Mouse (Mus musculus): Measurements from ENCODE around the gene Slc41a1.

Gene Slc41a1

DNA sequence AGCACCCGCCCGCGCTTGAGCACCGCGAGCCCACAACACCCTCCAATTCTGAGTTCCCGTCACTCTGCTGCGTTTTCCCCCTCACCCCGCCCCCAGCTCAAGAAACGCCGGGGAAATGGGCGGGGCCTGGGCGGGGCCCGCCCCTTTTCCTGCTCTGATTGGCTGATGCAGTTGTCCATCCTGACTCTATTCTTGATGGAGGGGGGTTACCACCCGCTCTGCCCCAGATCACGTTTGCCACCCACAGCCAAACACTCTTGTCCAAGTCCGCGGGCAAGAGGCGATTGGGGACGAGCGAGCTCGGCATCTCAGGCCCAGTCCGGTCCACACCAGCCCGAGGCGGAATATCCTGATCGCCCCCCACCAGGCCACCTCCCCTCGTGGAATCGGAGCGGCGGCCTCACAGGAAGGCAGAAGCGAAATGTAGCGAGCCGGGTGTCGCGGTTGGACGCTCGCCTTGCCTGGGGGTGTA lies 530 bp downstream of the Slc41a1 start:
- DNase-seq (ENCODE audit: low spot score in 2 of 2): peak; percentile 92 to 93

DNA sequence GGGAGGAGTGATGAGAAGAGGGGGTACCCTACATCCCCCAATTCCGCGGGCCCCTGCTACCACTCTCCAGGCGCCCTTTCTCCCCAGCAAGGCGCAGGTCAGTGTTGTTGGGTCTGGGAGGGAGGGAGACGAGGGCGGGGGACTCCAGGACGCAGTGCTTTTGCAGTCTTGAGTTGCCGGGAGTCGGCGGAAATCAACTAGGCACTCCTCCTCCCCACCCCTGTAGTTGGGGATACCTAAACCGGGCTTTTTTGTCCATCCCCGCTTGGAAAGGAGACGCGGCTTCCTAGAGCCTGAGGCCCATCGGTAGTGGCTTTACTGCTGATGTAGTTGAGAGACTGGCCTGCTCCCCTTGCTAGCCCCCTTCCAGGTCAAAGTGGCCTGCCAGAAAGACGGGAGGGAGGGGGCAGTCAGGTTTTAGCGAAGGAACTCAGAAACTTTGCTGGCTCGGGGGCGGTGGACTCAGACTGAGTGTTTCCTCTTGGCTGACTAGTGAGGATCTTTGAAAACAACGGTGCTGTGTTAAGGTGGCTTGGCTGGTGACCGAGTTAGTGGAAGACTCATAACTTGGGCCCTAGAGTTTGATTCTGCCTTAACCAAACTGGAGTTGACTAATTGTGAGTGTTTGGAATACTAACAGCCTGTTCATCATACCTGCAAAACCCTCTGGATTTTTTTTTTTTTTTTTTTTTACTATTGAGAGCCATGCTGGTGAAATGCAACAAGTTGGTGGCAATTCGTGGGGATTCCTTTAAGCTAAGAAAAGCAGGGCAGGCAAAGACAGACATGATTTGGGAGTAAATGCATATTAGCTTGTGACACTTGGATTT lies 1.2 kb downstream of the Slc41a1 start:
- peak in 1 of 2 experiments; percentile 39 for DNase-seq (ENCODE audit: low spot score in 2 of 2)

DNA sequence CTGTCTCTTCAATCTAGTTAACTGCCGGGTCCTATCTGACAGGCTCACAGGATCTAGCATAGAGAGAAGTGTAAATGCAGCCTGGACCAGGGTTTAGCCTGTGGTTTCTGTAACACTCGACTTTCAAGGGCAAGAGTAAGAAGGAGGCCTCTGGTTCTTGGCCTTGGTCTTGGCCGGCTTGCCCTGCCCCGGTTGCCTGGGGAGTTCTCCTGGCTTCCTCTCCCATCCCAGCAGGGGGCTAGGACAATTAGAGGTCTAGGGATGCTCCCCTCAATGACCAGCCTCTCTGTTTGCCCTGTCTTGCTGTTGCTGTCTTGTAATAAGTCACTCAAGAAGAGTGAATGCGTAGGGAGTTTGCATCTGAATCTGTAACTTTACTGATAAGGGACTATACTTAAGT lies 2.0 kb downstream of the Slc41a1 start:
- no peak for DNase-seq (ENCODE audit: low spot score in 2 of 2)

DNA sequence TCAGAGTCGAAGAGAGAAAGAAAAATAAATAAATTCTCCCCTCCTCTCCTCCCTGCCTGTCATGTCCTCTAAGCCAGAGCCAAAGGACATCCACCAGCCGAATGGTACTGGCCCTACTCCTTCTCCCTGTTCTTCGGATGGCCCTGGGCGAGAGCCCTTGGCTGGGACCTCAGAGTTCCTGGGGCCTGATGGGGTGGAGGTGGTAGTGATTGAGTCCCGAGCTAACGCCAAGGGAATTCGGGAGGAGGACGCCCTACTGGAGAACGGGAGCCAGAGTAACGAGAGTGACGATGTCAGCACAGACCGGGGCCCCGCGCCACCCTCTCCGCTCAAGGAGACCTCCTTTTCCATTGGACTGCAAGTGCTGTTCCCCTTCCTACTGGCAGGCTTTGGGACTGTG lies 3.3 kb downstream of the Slc41a1 start:
- DNase-seq (ENCODE audit: low spot score in 2 of 2): no peak

DNA sequence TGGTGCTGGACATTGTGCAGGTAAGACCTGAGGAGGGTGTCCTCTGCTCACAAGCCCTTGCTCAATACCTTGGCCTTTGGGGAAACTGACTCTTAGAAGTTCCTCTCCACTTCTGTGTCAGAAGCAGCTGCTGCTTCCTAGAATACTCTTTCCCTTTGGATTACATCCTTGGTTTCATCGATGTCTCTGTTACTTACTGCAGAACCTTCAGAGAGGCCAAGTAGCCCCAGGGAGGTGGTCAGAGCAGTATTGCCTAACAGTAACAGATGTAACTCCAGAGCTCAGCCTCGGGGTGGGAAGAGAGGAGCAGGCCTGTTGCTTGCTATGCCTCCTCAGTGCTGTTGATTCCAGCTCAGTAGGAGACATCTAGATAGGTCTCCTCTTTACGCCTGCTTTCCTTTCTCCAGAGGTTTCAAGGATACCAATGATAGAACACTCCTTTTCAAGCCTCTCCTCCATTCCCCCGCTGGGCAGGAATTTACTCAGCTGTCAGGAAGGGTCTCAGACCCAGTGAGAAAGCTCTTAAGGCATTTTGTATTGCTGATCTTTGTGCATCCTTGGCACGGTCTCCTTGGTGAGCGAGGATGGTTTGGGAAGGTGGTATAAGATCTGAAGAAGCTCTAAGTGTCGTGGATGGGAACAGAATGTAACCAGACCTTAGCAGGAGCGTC lies 3.8 kb downstream of the Slc41a1 start:
- no peak for DNase-seq (ENCODE audit: low spot score in 2 of 2)

DNA sequence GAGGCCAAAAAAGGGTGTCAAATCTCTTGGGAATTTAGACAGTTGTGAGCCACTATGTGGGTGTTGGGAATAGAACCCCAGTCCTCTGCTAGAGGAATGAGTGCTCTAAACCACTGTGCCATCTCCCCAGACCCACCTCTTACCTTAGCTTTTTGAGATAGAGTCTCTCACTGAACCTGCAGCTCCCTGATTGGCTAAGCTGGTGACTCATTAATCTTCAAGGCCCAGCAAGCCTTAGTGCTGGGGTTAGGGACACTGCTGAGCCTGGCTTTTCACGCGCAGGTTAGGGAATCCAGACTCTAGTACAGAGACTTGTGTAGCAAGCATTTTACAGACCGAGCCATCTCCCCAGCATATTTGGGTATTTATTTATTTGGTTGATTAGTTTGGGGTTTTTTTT lies 9.7 kb downstream of the Slc41a1 start:
- no peak for DNase-seq (ENCODE audit: low spot score in 2 of 2)

DNA sequence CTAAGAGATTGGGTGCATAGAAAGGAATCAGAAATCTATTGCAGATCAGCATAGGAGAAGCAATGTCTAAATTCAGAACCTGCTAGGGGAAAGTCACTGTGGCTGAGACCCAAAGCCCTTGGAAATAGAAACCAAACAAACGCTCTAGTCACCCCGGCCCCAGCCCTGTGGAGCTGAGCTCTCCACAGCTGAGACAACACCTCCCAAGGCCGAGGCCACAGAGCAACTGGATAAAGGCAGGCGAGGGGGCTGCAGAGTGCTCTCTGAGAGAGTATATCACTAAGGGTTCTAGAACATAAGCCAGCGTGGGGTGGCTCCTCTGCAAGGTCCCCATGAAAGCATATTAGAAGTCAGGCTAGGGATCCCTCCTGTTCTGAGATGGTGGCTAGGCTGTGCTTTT lies 11.2 kb downstream of the Slc41a1 start:
- DNase-seq (ENCODE audit: low spot score in 2 of 2): no peak

DNA sequence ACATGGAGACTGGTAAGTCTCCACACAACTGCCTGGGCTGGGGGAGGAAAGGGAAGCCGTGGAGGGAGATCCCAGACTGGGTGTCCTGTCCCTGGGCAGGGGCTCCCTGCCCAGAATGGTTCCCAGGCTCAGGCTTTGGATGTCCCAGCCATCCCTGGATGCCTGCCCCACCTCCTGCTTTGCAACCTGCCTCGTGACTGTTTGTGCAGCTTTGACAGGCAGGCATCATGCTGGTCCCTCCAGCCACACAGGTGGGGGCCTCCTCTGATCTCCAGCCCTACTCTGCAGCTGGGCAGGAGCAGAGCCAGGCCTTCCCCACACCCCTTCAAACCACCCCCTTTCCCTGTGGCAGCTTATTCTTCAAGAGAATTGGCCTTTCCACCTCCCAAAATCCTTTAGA lies 12.0 kb downstream of the Slc41a1 start:
- peak in 1 of 2 experiments; percentile 36 for DNase-seq (ENCODE audit: low spot score in 2 of 2)

DNA sequence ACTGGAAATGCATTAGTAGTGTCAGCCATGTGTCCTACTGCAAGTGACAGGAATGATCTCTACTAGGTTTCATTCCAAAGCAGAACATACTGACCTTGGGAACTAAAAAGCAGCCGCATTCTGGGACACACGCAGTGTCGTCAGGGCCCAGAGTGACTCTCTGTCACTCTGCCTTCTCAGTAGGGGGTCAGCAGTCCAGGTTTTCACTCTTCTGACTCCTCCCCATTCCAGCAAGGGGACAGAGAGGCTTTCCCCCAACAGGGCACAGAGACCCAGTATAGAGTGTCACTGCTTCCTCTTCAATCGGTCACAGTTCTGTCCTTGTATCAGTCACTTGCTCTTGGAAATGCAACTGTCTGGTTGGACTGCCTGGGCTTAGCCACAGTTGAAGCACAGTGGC lies 14.9 kb downstream of the Slc41a1 start:
- DNase-seq (ENCODE audit: low spot score in 2 of 2): no peak

DNA sequence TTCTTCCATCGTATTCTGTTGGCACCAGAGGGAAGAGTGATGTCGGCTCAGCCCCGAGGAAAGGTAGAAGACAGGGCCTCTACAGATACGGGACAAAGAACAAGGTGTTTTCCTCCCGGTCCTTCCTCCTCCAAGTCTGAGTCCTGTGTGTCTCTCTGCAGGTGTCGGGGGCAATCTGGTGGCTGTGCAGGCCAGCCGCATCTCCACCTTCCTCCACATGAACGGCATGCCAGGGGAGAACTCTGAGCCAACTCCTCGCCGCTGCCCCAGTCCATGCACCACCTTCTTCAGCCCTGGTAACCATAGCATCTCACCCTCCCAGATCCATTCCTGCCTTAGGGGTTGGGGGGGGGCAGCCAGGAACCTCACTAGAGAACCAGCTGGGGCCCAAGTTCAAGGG lies 16.5 kb downstream of the Slc41a1 start:
- DNase-seq (ENCODE audit: low spot score in 2 of 2): no peak

DNA sequence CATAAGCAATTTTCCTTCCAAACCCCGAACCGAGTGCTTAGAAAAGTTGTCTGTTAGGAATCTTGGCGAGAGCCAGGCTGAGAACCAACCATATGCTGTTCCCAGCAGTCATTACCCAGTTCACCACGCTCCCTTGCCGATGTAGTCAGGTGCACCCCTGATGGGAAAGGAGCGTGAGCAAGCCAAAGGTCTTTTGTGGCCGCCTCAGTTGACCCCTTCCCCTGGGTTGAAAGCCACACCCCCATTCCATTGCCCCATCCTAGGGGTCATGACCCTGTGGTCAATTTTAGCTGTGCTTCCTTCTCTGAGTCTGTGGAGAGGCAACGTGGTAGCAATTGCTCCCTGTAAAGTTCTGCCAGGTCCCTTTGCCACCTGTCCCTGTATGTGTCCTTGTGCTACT lies 17.6 kb downstream of the Slc41a1 start:
- no peak for DNase-seq (ENCODE audit: low spot score in 2 of 2)

DNA sequence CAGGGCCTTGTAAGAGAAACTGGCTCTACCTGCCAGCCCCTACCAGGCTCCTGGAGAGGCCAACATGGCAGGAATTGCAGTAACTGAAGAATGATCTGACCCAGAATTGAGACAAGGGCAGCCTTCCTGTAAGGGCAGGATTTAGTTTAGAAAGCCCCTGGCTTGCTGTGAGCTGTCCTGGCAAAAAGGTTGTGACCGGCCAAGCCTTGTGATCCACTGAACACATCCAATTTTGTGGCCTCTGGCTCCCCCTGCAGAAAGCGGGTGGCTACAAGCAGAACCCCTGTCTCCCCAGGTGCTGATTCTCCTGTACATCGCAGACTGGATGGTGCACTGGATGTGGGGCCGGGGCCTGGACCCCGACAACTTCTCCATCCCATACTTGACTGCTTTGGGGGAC lies 19.0 kb downstream of the Slc41a1 start:
- peak in 1 of 2 experiments; percentile 50 for DNase-seq (ENCODE audit: low spot score in 2 of 2)

DNA sequence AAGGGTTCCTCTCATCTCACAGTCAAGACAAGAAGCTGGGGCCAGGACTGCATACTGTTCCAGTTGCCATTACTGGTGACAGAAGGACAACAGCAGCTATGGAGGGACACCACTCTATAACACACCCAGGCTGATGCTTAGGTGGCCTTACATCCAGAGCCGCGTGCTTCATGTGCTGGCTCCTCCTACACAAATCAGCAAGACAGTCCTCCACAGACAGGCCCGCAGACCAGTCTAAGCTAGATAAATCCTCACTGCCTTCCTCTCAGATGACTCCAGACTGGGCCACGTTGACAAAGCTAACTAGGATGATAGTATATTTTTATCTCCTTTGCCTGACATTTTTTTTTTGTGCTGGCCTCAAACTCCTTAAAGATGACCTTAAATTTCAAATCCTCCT lies 34.5 kb downstream of the Slc41a1 start:
- no peak for DNase-seq (ENCODE audit: low spot score in 2 of 2)

DNA sequence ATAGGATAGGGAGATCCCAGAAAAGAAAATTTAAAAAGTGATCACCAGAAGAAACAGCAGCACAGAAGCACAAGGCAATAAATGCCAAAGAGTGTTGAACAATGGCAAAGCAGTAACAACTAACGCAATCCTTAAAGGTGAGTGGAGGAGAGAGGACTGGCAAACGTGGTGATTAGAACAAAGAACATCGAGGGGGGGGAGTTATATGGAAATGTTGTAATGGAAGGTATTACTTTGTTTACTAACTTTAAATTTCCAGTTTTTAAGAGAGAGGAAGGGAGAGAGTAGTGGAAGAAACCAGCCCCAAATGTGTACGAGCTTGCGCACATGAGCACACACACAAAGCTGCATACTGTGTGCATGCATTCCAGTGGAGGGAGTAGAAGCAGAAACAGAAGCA lies 38.3 kb downstream of the Slc41a1 start:
- no peak for DNase-seq (ENCODE audit: low spot score in 2 of 2)

DNA sequence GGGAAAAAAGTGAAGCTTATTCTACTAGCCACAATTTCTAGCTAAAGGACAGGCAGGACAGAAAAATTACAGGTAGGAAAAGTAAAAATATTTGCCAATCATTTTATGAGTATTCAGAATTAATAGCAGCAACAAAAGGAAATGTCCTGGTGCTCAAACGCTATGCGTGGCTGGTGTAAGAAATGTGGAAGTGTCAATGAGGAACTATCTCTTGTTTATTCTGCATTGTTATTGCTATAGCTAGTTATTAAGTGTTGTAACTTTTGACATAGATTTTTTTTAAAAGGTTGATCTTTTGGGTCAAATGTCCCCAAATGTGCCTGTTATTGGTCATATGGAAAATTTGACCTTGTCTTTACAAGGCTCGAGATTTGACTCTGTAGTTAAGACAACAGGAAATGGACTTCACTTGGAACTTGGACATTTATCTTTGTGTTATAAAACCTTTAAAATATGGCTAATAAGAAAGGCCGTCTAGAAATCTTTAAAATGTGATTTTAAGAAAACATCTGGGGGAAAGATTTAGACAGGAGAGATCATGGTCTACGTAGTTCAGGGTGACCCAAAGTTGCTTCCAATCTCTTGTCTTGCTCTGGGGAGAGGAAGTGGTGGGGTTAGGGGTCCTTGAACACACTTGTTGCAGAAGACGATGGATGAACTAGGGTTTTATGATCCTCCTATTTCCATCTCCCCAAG lies 39.2 kb downstream of the Slc41a1 start:
- no peak for DNase-seq (ENCODE audit: low spot score in 2 of 2)

DNA sequence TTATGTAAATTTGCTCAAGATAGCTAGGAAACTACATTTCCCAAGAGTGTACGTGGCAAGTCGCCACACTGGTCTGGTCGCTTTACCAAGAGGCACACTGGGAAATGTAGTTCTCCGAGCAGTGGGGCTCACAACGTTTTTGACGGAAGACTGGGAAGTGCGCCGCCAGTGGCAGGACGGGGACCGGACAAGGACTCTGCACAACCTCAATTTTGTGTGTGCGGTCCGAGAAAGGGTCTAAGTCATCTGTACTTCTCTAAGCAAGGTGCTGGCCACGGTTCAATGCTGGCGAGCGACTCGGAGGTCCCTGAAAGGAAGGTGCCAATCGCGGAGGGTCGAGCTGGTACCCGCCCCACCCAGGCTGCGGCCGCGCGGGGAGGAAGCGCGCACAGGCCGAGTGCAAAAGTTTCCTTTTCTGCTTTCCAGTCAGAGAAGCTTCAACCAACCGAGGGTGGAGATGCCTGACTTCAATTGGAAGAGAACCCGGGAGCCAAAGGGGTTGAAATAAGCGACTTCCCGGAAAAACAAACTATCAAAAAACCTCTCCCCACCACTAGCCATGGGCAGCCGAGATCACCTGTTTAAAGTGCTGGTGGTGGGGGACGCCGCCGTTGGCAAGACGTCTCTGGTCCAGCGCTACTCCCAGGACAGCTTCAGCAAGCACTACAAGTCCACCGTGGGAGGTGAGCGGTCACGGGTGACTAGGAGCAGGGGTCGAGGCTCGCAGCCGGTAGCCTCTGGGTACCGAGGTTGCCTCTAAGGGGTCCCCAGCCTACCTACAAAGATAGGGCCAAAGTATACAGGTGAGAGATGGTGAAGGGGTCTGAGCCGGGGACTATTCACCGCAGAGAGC lies 40.0 kb downstream of the Slc41a1 start, which contains the start of gene Rab29:
TSS of gene Rab29 (plus strand) at position 132 of the 853 bp plus-strand sequence.
- peak; percentile 85 to 87 for DNase-seq (ENCODE audit: low spot score in 2 of 2)

DNA sequence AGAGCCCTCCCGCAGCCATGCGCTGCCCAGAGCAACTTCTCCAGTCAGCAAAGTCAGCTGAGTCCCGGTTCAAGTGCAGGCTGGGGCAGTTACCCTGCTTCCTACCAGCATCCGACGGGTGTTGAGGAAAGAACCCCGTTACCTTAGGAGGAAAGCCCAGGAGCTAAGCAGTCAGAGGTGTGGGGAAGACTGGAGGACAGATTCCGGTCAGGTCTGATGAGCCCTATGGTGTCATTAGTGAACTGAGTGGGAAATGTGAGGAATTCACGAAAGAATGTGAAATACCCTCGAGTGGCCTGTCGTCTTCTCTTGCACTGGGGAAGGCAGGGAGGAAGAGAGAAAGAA lies 40.6 kb downstream of the Slc41a1 start:
- DNase-seq (ENCODE audit: low spot score in 2 of 2): no peak

DNA sequence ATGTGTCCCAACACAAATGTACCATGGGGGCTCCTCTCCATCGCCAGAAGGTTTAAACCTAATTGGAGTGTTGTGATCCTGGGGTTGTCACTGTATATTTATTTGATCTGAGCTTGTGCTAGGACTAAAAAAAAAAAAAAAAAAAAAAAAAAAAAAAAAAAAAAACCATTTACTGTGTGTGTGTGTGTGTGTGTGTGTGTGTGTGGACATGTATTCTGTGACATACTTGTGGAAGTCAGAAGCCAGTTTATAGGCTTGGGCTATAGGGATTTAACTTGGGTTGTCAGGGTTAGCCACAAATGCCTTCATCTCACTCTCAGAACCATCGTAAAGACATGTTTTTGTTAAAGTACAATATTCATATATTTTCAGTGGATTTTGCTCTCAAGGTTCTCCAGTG lies 42.3 kb downstream of the Slc41a1 start:
- DNase-seq (ENCODE audit: low spot score in 2 of 2): no peak

DNA sequence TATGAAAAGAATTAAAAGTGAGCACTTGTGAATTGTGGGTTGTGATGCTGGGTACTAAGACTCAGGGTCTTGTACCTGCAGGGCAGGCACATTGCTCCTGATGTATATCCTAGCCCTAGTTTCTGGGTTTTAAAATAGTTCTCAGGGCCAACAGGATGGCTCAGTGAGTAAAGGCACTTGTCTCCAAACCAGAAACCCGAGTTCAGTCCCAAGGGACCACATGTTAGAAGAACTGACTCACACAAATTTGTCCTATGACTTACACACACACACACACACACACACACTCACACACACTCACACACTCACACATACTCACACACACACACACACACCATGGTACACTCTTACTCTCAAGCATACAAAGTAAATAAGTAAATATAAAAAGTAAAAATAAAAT lies 45.6 kb downstream of the Slc41a1 start:
- DNase-seq (ENCODE audit: low spot score in 2 of 2): no peak

DNA sequence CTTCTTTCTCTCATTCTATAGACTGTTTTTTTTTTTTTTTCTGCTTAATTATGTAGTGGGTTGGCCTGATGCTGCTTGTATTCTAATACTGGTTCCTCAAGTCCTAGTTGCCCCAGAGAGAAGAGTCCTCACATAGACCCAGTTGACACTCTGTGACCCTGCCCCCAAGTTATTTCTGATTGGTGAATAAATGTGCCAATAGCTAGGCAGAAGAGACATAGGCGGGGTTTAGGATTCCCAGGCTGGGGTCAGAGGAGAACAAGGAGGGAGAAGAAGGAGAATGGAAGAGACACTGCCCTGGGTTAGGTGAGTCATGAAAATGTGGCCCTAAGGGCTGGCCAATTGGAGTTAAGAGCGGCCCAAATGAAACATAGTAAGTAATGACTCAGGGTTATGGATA lies 52.5 kb downstream of the Slc41a1 start:
- DNase-seq (ENCODE audit: low spot score in 2 of 2): no peak

DNA sequence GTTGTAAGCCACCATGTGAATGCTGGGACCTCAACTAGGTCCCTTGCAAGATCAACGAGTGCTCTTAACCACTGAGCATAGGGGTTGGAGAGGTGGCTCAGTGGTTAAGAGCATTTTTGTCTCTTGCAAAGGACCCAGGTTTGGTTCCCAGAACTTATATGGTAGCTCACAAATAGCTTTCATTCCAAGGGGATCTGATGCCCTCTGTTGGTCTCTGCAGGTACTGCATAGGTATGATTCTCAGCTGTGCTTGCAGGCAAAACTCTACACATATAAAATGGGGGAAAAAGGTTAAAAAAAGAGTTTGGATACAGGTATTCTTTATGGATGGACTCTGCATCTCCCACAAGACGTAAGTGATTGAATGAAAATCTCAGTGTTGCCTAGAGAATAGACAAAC lies 55.5 kb downstream of the Slc41a1 start:
- no peak for DNase-seq (ENCODE audit: low spot score in 2 of 2)

DNA sequence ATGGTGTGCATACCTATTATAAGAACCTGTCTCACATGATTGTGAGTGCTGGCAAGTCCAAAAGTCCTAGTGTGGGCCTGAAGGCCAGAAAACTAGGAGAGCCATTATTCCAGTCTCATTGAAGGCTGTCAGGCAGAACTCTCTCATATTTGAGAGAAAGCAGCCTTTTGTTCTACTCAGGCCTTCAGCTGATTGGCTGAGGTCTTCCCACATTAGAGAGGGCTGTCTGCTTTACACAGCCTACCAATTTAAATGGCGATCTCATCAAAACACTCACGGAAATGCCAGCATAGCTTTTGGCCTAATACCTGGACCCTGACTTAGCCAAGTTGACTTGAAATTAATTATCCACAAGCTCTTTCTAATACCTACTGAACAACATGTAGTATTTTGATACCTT lies 58.9 kb downstream of the Slc41a1 start:
- DNase-seq (ENCODE audit: low spot score in 2 of 2): no peak
